Mouse (Mus musculus) central nervous system, embryonic 18 days (tissue): ENCODE measurements around the gene Traf4. TPM values are rescaled to one million over a fixed set of nuclear protein-coding genes. Genes with fewer than 3 reads are reported as not detected.

ENCODE experiments used
- polyA plus RNA-seq: library from polyadenylated mRNA; depleted of rRNA; stranded (reverse); fragments of >200 nt; gene quantifications from 2 replicates; pipeline ENCODE4 v1.2.3, GENCODE M21; 2012; rRNA removed

The Traf4 gene
- polyA plus RNA-seq: 141 and 143 TPM in 2 replicates

GRCm38 (mm10) chr11:78164924-78165760 lies at the start of gene Traf4:
TSS of gene Traf4 (minus strand) at chr11:78165589.

GRCm38 (mm10) chr11:78193113-78193512 lies 27.7 kb upstream of the Traf4 start, which contains the start of gene Proca1:
TSS of gene Proca1 (plus strand) at chr11:78193392.

GRCm38 (mm10) chr11:78188331-78189233 lies 23.2 kb upstream of the Traf4 start, which contains the start of gene Rab34:
TSS of gene Rab34 (plus strand) at chr11:78188430.

GRCm38 (mm10) chr11:78182961-78183844 lies 17.8 kb upstream of the Traf4 start, which contains the start of gene Rpl23a:
TSS of gene Rpl23a (minus strand) at chr11:78183584.

GRCm38 (mm10) chr11:78176402-78176862 lies 11.0 kb upstream of the Traf4 start, which contains the start of the genes Nek8 and Tlcd1:
TSS of gene Nek8 (minus strand) at chr11:78176675.
TSS of gene Tlcd1 (plus strand) at chr11:78176711.

Other genes with a start within 250 kb of the Traf4 start
- 138 and 161 TPM in 2 replicates for gene Sez6, start 234.8 kb downstream of the Traf4 start, polyA plus RNA-seq
- 48.9 and 50.9 TPM in 2 replicates for gene Phf12, start 182.8 kb downstream of the Traf4 start, polyA plus RNA-seq
- 33.6 and 35.9 TPM in 2 replicates for gene Dhrs13, start 133.3 kb downstream of the Traf4 start, polyA plus RNA-seq
- gene Flot2, start 127.7 kb downstream of the Traf4 start, polyA plus RNA-seq: 123 TPM in 2 replicates
- gene Eral1, start 85.2 kb downstream of the Traf4 start, polyA plus RNA-seq: 29.6 and 30.0 TPM in 2 replicates
- 13.8 and 15.8 TPM in 2 replicates for gene Fam222b, start 70.9 kb downstream of the Traf4 start, polyA plus RNA-seq
- gene Nek8, start 11.1 kb upstream of the Traf4 start, polyA plus RNA-seq: 9.7 and 10.5 TPM in 2 replicates
- gene Tlcd1, start 11.1 kb upstream of the Traf4 start, polyA plus RNA-seq: 25.7 and 26.5 TPM in 2 replicates
- gene Rpl23a, start 18.0 kb upstream of the Traf4 start, polyA plus RNA-seq: 2,315 and 2,382 TPM in 2 replicates
- 96.9 and 97.7 TPM in 2 replicates for gene Rab34, start 22.8 kb upstream of the Traf4 start, polyA plus RNA-seq
- 1.9 and 2.1 TPM in 2 replicates for gene Proca1, start 27.8 kb upstream of the Traf4 start, polyA plus RNA-seq
- gene Sdf2, start 80.2 kb upstream of the Traf4 start, polyA plus RNA-seq: 126 and 141 TPM in 2 replicates
- 18.7 and 22.1 TPM in 2 replicates for gene Supt6, start 80.4 kb upstream of the Traf4 start, polyA plus RNA-seq
- 57.1 and 65.9 TPM in 2 replicates for gene 2610507B11Rik, start 96.2 kb upstream of the Traf4 start, polyA plus RNA-seq
- gene BC030499, start 125.3 kb upstream of the Traf4 start, polyA plus RNA-seq: 0.26 and 0.44 TPM in 2 replicates
- 12.0 and 13.5 TPM in 2 replicates for gene Spag5, start 135.9 kb upstream of the Traf4 start, polyA plus RNA-seq
- 166 and 179 TPM in 2 replicates for gene Aldoc, start 157.4 kb upstream of the Traf4 start, polyA plus RNA-seq
- 56.9 and 57.1 TPM in 2 replicates for gene Pigs, start 162.8 kb upstream of the Traf4 start, polyA plus RNA-seq
- 138 and 147 TPM in 2 replicates for gene Unc119, start 177.9 kb upstream of the Traf4 start, polyA plus RNA-seq
- not detected in 2 replicates for gene Foxn1, start 221.0 kb upstream of the Traf4 start, polyA plus RNA-seq